Mouse (Mus musculus) liver, embryonic 13.5 days (tissue): ENCODE data around the gene Aox3. TPM values are rescaled to one million over a fixed set of nuclear protein-coding genes. Genes with fewer than 3 reads are reported as not detected.

Source experiments
- ATAC-seq: fragments of 200-750 bp; cut with Nextera tagmentation; 2 replicates; pipeline ENCODE4 v1.8.0; 2017; ENCODE audit warnings: low read depth, mild to moderate bottlenecking, moderate number of reproducible peaks, moderate library complexity
- DNase-seq: peaks from one replicate; pipeline ENCODE4 v3.0.0; 2022
- H3K27ac ChIP-seq: fragments of 300-500 bp; sonication (generic); 2 replicates; pipeline ENCODE4 v1.5.1; 2015; ENCODE audit warnings: moderate library complexity, mild to moderate bottlenecking, inconsistent platforms
- H3K27me3 ChIP-seq: fragments of 300-500 bp; sonication (generic); 2 replicates; pipeline ENCODE4 v1.6.1; 2015; ENCODE audit warnings: mild to moderate bottlenecking, inconsistent platforms
- H3K36me3 ChIP-seq: fragments of 300-500 bp; sonication (generic); 2 replicates; pipeline ENCODE4 v1.6.1; 2015; ENCODE audit warnings: mild to moderate bottlenecking, inconsistent platforms
- H3K4me1 ChIP-seq: fragments of 300-500 bp; sonication (generic); replicated peaks from 2 replicates; pipeline ENCODE4 v1.6.1; 2015; ENCODE audit warnings: inconsistent platforms
- H3K4me2 ChIP-seq: fragments of 300-500 bp; sonication (generic); 2 replicates; pipeline ENCODE4 v1.6.1; 2015; ENCODE audit warnings: inconsistent platforms, mild to moderate bottlenecking, moderate library complexity
- H3K4me3 ChIP-seq: fragments of 300-500 bp; sonication (generic); replicated peaks from 2 replicates; pipeline ENCODE4 v1.5.1; 2015; ENCODE audit warnings: mild to moderate bottlenecking, inconsistent platforms
- H3K9ac ChIP-seq: fragments of 300-500 bp; sonication (generic); 2 replicates; pipeline ENCODE4 v1.6.1; 2015; ENCODE audit warnings: mild to moderate bottlenecking, inconsistent platforms
- H3K9me3 ChIP-seq: fragments of 300-500 bp; sonication (generic); replicated peaks from 2 replicates; pipeline ENCODE4 v1.6.1; 2016; ENCODE audit warnings: inconsistent platforms
- WGBS: fragments of 180-500 bp; shearing (Covaris S2); methylation state at CpG from one replicate; pipeline ENCODE4 v1.1.7; 2015; ENCODE audit not compliant: insufficient replicate concordance; 5-methylcytosine and 5-hydroxymethylcytosine counted together
- polyA plus RNA-seq: library from polyadenylated mRNA; unstranded; fragments of >200 nt; fragmentation: Nextera tagmentation; extraction: Ambion mirVana; gene quantifications from 2 replicates; pipeline ENCODE4 v1.2.1, GENCODE M21; 2015

Aox3 gene
- polyA plus RNA-seq, 1 experiment from 2014 or later: 0.16 TPM

- Histone ChIP-seq H3K4me3 (no peak overlapping the region), H3K4me1 (no peaks in the 10 kb centered on the region), H3K4me2 (no peak overlapping the region), H3K9me3 (no peaks in the 10 kb centered on the region), H3K27ac (no peak overlapping the region), H3K36me3 (no peaks in the 10 kb centered on the region), H3K9ac (no peak overlapping the region), H3K27me3 (no peaks in the 10 kb centered on the region)
- DNase-seq (no peak), ATAC-seq (peak; percentile 31; the same call in 1 of the 2 replicates)
- WGBS: 49% methylated on average over 7 of the region's 7 CpGs
These were observed 99.9 kb downstream of the Aox3 start for GRCm38 (mm10) chr1:58212805-58213204.

- H3K27ac ChIP-seq: no peak overlapping the region
- no peak overlapping the region for H3K4me3 ChIP-seq
- no peaks in the 10 kb centered on the region for H3K9me3 ChIP-seq
- H3K4me2 ChIP-seq: no peak overlapping the region
- no peak overlapping the region for H3K9ac ChIP-seq
- no peak for ATAC-seq
- no peaks in the 10 kb centered on the region for H3K27me3 ChIP-seq
- 68% methylated on average over 5 of the region's 5 CpGs for WGBS
- DNase-seq: no peak
- no peaks in the 10 kb centered on the region for H3K4me1 ChIP-seq
- H3K36me3 ChIP-seq: no peaks in the 10 kb centered on the region
These were observed 100.9 kb downstream of the Aox3 start for GRCm38 (mm10) chr1:58213838-58214237.

DNA sequence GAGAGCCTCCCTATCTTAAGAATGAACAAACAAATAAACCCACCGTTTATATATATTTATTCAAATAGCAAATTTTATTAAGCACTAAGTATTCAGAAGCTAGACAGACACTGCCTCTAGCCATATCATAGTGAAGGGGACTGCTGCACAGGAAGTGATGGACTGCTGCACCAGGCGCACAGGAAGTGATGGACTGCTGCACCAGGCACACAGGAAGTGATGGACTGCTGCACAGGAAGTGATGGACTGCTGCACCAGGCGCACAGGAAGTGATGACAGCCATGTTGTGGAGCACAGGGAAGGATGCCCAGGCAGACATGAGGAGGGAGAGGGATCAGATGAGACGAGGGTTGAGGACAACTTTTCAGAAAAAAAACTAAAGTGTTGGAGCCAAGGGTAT lies 102.4 kb downstream of the Aox3 start:
- Histone ChIP-seq H3K4me1 (no peaks in the 10 kb centered on the region), H3K9ac (no peak overlapping the region), H3K4me2 (no peak overlapping the region), H3K27me3 (no peaks in the 10 kb centered on the region), H3K27ac (no peak overlapping the region), H3K4me3 (no peak overlapping the region), H3K9me3 (no peaks in the 10 kb centered on the region), H3K36me3 (no peaks in the 10 kb centered on the region)
- WGBS: 54% methylated on average over 4 of the region's 4 CpGs
- DNase-seq (no peak), ATAC-seq (no peak)

GRCm38 (mm10) chr1:58215956-58216532 lies 103.1 kb downstream of the Aox3 start:
- H3K36me3 ChIP-seq: no peaks in the 10 kb centered on the region
- H3K9me3 ChIP-seq: no peaks in the 10 kb centered on the region
- no peak overlapping the region for H3K27ac ChIP-seq
- H3K4me2 ChIP-seq: no peak overlapping the region
- no peaks in the 10 kb centered on the region for H3K4me1 ChIP-seq
- no peak for ATAC-seq
- DNase-seq: no peak
- H3K9ac ChIP-seq: no peak overlapping the region
- no peak overlapping the region for H3K4me3 ChIP-seq
- WGBS: 80% methylated on average over 7 of the region's 7 CpGs
- H3K27me3 ChIP-seq: no peaks in the 10 kb centered on the region

DNA sequence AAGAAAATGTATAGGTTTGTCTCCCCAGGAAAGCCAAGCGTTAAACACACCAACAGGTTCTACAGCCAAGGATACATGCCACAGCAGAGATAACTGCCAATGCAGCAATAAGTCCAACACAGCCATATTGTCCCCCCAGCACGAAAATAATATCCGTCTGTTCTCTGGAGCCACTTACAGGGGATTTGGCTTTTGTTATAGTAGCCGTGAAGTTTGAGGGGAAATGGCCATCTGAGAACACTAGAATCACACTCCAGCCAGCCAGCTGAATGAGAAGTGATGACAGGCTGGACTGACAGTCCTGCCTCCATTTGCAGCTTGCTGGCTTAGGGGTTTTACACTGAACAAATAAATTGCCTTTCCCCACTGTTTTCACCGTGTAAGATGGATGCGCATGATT lies 108.1 kb downstream of the Aox3 start:
- ATAC-seq: no peak
- Histone ChIP-seq H3K9me3 (no peaks in the 10 kb centered on the region), H3K27ac (no peak overlapping the region), H3K4me2 (no peak overlapping the region), H3K27me3 (no peaks in the 10 kb centered on the region), H3K4me3 (no peak overlapping the region), H3K4me1 (no peaks in the 10 kb centered on the region), H3K36me3 (no peaks in the 10 kb centered on the region), H3K9ac (no peak overlapping the region)
- WGBS: 71% methylated on average over 6 of the region's 6 CpGs
- DNase-seq: no peak

DNA sequence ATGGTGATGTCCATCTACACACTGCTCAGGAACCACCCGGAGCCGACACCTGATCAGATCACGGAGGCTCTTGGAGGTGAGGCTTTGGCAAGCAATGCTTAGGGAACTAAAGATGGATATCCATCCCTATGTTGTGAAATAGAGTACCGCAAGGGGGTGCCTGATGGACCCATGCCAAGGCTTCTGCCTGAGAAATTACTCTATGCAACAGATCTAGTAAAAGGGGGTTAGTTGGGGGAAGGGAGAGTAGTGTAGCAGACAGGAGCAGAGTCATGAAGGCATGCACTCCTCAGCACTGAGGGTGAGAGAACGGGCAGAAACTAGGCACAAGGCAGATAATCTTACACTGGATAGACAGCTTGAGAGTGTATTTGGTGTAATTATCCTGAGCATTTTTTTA lies 108.9 kb downstream of the Aox3 start:
- WGBS: 75% methylated on average over 5 of the region's 5 CpGs
- DNase-seq: no peak
- Histone ChIP-seq H3K36me3 (no peaks in the 10 kb centered on the region), H3K9ac (no peak overlapping the region), H3K27me3 (no peaks in the 10 kb centered on the region), H3K4me1 (no peaks in the 10 kb centered on the region), H3K4me2 (no peak overlapping the region), H3K27ac (no peak overlapping the region), H3K9me3 (no peaks in the 10 kb centered on the region), H3K4me3 (no peak overlapping the region)
- ATAC-seq: no peak

- Histone ChIP-seq H3K9me3 (no peaks in the 10 kb centered on the region), H3K36me3 (no peaks in the 10 kb centered on the region), H3K9ac (no peak overlapping the region), H3K4me2 (no peak overlapping the region), H3K4me3 (no peak overlapping the region), H3K4me1 (no peaks in the 10 kb centered on the region; the same call in 1 of the 2 replicates), H3K27ac (no peak overlapping the region), H3K27me3 (no peaks in the 10 kb centered on the region)
- WGBS: 50% methylated on average over 6 of the region's 6 CpGs
- ATAC-seq: no peak
- no peak for DNase-seq
These were observed 115.2 kb downstream of the Aox3 start for GRCm38 (mm10) chr1:58228086-58228485.

DNA sequence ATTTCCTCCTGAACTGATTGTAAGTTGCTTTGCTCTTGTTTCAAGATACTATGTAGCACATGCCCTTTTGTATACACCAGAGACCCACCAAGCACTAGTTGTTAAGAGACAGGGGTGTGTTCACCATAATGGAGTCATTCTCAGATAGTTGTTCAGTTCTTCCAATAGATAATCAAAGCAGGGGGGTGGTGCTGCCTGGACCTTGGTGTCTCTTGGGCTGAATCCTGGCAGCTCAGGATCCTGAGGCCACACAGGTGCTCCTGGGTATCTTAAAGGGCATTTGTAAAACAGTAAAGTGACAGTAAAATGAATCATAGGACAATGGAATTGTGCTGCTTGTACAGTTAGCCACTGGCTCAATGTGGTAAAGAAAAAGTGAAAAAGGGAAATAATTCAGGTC lies 116.0 kb downstream of the Aox3 start:
- H3K9me3 ChIP-seq: no peaks in the 10 kb centered on the region
- no peaks in the 10 kb centered on the region for H3K36me3 ChIP-seq
- no peak for DNase-seq
- no peaks in the 10 kb centered on the region; the same call in 1 of the 2 replicates for H3K4me1 ChIP-seq
- H3K4me2 ChIP-seq: no peak overlapping the region
- ATAC-seq: no peak
- H3K27ac ChIP-seq: no peak overlapping the region
- no peak overlapping the region for H3K4me3 ChIP-seq
- no peak overlapping the region for H3K9ac ChIP-seq
- H3K27me3 ChIP-seq: no peaks in the 10 kb centered on the region

- no peak overlapping the region for H3K4me2 ChIP-seq
- H3K9me3 ChIP-seq: no peaks in the 10 kb centered on the region
- ATAC-seq (no peak), DNase-seq (no peak)
- H3K4me3 ChIP-seq: no peak overlapping the region
- no peaks in the 10 kb centered on the region for H3K27me3 ChIP-seq
- H3K27ac ChIP-seq: no peak overlapping the region
- no peaks in the 10 kb centered on the region; the same call in 1 of the 2 replicates for H3K4me1 ChIP-seq
- H3K9ac ChIP-seq: no peak overlapping the region
- WGBS: 68% methylated on average over 4 of the region's 4 CpGs
- no peaks in the 10 kb centered on the region for H3K36me3 ChIP-seq
These were observed 116.8 kb downstream of the Aox3 start for GRCm38 (mm10) chr1:58229774-58230173.

DNA sequence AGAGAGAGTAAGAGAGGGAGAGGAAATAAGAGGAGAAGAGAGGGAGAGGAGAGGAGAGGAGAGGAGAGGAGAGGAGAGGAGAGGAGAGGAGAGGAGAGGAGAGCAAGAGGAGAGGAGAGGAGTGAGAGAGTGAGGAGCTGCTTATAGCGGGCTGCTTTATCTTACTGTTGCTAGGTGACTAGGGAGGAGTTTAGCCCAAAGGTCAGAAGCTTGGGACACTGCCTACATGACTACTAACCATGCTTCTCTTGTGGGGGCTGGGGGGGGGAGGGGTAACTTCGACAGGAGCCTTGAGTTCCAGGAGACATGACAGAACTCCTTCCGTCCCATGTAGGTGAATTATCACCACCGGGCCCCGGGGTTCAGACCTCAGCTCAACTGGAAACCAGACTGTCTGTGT lies 117.6 kb downstream of the Aox3 start:
- Histone ChIP-seq H3K27me3 (no peaks in the 10 kb centered on the region), H3K27ac (no peak overlapping the region), H3K4me2 (no peak overlapping the region), H3K9ac (no peak overlapping the region), H3K4me1 (no peaks in the 10 kb centered on the region; the same call in 1 of the 2 replicates), H3K36me3 (no peaks in the 10 kb centered on the region), H3K4me3 (no peak overlapping the region), H3K9me3 (no peaks in the 10 kb centered on the region)
- DNase-seq (no peak), ATAC-seq (peak; percentile 60; the same call in 1 of the 2 replicates)
- 48% methylated on average over 5 of the region's 5 CpGs for whole genome bisulfite sequencing

- Histone ChIP-seq H3K27me3 (no peaks in the 10 kb centered on the region), H3K4me3 (no peak overlapping the region), H3K27ac (no peak overlapping the region), H3K4me2 (no peak overlapping the region), H3K4me1 (peaks cover 6% of the 10 kb centered on the region; the same call in 1 of the 2 replicates), H3K36me3 (no peaks in the 10 kb centered on the region), H3K9ac (no peak overlapping the region), H3K9me3 (no peaks in the 10 kb centered on the region)
- ATAC-seq (no peak), DNase-seq (no peak)
- 41% methylated on average over 5 of the region's 5 CpGs for WGBS
These were observed 122.5 kb downstream of the Aox3 start for GRCm38 (mm10) chr1:58235405-58235804.

DNA sequence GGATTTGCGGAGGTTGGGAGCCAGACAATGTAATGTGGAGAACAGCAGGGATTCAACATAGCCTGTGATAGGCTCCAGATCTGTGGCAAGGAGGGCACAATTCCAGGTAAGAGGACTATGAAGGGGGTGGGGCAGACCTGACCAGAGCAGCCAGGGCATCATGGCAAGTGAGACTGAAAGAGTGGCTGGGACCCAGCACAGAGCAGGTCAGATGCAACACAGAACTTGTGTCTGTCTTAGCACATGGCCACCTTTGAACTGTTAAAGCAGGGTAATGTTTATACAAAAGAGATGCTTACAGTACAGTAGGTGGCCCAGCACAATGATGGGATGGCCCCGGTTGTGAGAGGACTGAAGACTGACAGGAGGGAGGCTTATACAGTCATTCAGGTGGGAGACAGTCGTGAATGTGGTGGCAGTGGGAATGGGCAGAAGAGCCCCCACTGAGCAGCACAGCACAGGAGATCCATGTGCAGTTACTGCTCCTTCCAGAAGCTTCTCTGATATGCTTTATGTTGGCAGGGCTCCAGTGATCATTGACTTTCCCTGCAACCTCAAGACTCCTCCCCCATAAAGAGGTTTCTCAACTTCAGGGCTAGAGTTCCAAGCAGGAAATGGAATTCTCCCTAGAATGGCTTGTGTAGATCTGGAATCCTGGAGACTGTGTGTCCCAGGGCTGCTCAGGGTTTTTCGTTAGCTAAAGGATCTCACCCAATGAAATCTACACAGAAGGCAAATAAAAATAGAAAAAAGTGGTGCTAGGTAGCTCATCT lies 124.8 kb downstream of the Aox3 start:
- 0 out of 2 replicates have a peak, but pooled peaks cover 6% of the 10 kb centered on the region for H3K4me1 ChIP-seq
- no peaks in the 10 kb centered on the region for H3K9me3 ChIP-seq
- DNase-seq: no peak
- no peak overlapping the region for H3K4me3 ChIP-seq
- ATAC-seq: no peak
- H3K9ac ChIP-seq: no peak overlapping the region
- H3K36me3 ChIP-seq: no peaks in the 10 kb centered on the region
- H3K4me2 ChIP-seq: no peak overlapping the region
- no peaks in the 10 kb centered on the region for H3K27me3 ChIP-seq
- 62% methylated on average over 4 of the region's 4 CpGs for WGBS
- no peak overlapping the region for H3K27ac ChIP-seq
